Mouse (Mus musculus) left cerebral cortex, postnatal 25 days (tissue): ENCODE measurements around the gene Klhl8. TPM values are rescaled to one million over a fixed set of nuclear protein-coding genes. Genes with fewer than 3 reads are reported as not detected.
"Not testable (repeated sequence)": the region's sequence is repeated elsewhere in the genome, so short reads cannot be mapped to it uniquely, and the experiment has no call there.

Experiments
- DNase-seq, 2 experiments: peaks; one replicate each; pipeline ENCODE4 v3.0.0; 2022; ENCODE audit warnings: low spot score in 2 of 2, mixed read lengths in 1 of 2
- intact Hi-C: fragments of 180-260 bp; cut with DNase I; formaldehyde crosslinking; loops from one replicate; pipeline ENCODE4 v1.15.1; 2025
- total RNA-seq, 2 experiments: library from RNA; stranded (reverse); gene quantifications; 2 replicates each; pipeline ENCODE4 v1.2.3; 2021

Gene Klhl8
- total RNA-seq: 10 to 100 TPM; 37.8 to 39.3 TPM

DNA sequence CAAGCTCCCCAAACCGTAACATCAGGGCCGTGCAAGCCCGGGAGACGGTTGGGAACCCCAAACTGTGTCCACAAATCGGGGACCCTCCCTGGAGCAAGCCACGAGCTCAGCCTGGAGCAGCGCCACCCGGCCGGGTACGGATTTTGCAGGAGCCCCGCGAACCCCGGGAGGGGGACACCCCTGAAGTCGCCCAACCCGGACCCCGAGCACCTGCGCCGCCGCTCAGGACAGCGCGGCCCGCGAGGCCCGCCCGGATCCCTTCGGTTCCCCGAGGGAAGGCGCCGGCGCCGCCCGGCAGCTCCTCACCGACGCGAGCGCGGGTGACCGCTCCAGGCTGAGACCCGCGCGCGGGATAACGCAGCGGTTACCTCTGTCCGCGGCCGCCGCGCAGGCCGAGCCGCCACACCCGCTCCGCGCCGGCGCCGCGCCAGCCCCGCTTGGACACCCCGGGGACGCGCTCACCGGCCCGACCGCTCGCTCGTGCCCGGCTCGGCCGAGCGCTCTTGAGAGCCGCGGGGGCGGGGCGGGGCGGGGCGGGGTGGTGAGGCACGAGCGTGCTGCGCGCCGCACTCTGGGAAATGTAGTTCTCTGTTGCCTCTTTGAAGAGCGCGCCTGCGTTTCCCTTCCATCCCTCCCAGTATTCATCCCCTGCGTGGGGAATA is at the start of gene Klhl8:
Gene Klhl8 (minus strand): TSS at position 512 of the 662 bp plus-strand sequence.
- peak; percentile 85 to 89 for DNase-seq
- intact Hi-C loops: loop anchor here (5.0 kb wide), 2 partner anchors 54 to 136 kb away; partner anchors contain the start of gene Nudt9

DNA sequence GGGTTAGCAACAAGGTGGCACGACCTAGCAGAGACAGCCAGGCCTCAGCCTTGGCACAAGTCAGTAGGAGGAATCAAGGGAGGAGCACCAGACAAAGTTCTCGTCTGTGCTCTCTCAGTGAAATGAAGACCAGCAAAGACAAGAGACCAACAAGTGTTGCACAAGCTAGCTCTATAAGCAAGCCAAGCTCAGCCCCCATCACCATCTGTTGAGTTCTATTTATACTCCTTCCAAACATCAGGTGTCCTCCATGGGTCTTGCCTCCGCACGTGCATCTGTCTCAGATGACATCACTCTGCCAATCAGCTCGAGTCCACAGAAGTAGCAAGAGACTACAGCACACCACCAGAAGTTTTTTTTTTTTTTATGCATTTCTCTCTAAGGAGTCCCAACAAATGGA is 43.6 kb upstream of the Klhl8 start:
- intact Hi-C loops: no loop called here
- peak; percentile 35 to 70 for DNase-seq

DNA sequence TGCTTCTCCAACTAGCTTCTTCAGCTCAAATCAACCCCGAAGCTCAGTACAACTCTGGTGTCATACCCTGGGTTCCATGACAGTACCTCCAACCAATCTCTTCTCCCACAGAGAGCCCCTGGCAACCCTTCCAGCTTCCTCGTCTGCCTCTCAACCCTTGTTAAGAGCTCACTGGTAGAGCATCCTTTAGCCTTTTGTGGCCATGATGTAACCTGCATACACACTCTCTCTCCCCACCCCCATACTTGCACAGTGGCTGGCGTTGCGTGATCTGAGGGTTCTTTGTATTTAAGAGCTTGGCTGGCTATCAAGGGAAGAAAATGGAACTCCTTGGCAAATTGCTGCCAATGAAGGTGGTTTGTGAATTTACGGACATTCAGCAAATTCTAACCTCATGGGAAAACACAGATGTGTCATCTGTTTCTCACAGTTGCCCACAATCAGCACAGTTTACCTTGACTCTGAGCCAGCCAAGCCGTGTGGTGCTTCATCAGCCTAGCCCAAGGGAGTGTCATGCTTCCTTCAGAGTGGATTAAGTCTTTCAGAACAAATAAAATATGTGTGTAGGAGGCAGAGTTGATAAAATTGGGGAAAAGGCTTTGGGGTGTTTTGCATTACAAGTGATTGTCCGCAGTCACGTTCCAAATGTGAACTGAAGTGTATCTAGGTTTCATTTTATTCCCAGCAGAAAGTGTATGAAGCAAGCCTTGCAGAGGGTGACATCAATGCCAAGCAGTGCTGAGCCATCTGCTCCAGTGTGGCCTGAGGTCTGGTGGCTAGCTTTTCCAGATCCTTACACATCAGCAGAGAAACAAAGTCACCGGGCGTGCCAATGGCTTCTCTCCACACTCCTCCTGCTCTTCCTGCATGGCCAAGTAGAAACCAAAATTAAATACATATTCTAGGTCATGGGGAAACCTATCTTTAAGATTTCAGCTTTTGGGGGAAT is 42.4 kb upstream of the Klhl8 start:
- intact Hi-C loops: no loop called here
- DNase-seq: peak in 1 of 2 experiments; percentile 61

DNA sequence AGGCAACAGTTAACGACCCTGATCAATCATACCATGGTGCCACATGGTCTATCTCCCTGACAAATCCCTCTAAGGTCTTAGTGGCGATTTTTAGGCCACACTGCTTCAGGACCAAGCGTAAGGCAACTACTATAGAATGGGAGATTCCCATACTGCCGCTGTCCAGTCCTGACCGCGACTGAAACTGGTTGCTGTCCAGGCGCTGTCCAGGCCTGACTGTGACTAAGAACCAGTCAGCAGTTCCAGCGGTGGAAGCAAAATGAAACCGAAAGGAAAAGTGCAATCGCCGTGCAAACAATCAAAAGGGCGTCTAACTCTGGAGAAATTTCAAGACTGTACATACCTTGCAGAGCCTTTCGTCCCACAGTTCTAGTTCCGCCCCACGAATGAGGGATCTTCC is 39.1 kb upstream of the Klhl8 start:
- intact Hi-C loops: not testable (repeated sequence)

DNA sequence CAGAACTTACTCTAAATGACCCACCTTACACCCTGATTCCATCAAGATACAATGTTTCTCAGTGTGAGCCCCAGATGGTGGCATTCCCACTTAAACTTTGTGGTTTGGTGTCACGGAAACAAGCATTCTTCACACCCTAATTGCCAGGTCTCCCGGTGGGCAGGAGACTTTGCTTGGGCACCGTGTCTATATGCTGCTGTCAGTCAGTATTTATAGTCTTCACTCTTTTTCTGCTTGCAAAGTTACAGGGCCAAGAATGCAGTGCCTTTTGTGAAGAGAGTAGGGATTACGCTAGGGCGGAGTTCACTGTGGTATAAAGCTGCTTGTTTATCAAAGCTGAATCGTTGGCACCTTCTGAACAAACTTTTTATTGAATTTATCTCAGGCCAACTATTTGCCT is 32.1 kb upstream of the Klhl8 start:
- no peak for DNase-seq
- intact Hi-C loops: no loop called here

More for the DNA sequence above, 39.1 kb upstream of the Klhl8 start:
- DNase-seq: not testable (repeated sequence)

DNA sequence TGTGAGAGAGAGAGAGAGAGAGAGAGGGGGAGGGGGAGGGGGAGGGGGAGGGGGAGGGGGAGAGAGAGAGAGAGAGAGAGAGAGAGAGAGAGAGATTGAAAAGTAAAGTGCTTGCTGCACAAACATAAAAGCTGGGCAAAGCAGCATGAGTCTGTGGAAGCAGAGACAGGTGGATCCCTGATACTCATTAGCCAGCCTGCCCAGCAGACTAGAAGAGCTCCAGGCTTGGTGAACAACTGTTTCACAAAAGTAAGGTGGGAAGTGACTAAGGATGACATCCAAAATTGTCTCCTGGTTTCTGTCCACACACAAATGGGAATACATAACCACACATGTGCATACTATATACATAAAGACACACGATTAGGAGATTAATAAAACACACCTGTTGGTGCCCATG is 28.8 kb upstream of the Klhl8 start:
- no peak for DNase-seq
- intact Hi-C loops: no loop called here

DNA sequence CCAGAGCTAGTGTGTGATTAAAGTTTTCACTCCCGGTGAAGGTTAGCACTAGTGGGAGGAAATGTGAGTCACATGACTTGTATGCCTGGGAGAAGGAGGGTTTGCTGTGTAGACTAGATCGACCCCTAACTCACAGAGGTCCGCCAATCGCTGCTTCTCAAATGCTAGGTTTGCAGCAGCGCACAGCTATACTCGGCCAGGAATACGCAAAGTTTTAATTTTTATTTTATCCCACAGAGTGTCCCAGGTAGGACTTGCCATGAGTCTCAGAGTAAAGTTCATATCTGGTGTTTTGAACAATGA is 28.2 kb upstream of the Klhl8 start:
- intact Hi-C loops: no loop called here
- no peak for DNase-seq

DNA sequence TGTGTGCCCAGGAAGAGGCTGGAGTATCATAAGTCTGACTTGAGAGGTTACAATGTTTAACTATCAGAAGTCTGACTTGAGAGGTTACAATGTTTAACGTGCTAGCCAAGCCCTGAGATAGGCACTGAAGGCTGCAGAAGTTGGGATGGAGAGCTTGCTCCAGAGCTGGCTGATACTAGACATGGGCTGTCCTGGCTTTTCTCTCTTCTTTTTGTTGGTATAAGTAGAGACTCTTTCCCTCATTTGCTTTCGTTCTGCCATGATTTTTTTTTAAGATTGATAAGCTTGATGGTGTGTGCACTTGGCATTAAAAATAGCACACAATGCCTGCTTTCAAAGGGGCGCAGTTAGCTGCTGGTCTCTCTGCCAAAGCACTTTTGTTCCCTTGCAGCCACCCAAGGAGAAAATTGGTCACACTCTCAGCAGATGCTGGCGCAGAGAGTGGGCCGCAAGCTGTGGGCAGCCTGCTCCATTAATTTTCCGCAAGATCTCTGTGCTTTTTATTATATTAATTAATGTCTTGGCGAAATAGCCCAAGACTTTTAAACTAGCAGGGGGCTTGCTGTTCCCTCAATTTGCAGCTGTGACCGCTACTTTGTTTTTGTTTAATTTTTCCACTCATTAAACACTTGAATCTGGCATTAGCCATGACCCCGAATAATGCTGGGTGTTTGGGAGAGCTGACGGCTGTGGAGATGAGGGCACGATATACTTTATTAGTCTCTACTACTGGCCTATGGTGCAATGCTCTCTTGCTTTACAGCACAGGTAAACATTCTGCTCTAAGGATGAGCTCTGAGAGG is 27.7 kb upstream of the Klhl8 start:
- intact Hi-C loops: no loop called here
- DNase-seq: peak in 1 of 2 experiments; percentile 14

DNA sequence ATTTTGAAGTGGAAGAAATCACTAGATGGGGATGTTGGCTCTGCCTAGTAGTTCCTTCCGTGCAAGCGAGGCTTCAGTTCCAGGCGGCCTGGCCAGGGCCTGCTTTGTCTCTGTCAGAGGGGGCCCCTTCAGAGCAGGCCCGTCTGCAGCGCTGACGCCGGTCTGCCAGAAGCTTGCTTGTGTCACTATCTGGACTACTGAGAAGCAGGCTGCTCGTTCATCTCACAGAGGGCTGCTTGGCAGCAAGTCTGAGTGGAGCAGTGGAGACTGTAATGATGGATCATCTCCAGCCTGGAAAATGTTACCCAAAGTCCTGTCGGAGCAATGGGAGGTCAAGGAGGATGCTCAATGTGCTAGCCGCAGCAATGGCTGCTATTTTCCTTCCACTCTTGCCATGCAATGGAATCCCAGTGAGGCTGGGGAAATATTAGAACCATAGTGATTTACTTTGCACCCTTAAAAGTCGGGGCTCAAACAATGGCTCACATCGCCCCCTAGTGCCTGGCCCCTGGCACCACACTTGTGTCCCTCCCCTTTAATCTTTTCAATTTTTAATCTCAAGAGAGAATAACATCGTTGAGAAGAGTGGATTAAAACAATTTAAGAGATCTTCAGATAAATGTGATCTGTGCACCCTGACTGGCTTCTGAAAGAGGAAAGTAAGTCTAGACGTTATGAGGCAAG is 26.0 kb upstream of the Klhl8 start:
- DNase-seq: no peak
- intact Hi-C loops: no loop called here

DNA sequence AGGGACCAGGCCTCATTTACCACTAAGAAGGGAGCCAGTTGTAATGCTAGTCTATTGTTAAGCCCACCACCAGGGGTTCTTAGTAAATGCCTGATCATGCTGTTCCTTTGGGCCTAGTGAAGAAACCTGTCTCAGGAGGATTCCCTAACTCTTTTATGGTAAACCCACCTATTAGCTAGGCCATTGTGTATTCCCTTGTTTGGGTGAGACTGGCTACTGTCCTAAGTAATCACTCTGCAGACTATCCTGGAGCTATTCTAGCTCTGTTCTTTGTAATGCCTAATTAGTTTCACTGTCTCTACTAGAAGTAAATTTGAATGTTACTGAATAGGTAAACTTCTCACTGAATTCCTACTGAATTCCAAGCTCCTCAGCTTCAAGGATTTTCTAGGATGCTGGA is 20.9 kb upstream of the Klhl8 start:
- DNase-seq, intact Hi-C loops: not testable (repeated sequence)

DNA sequence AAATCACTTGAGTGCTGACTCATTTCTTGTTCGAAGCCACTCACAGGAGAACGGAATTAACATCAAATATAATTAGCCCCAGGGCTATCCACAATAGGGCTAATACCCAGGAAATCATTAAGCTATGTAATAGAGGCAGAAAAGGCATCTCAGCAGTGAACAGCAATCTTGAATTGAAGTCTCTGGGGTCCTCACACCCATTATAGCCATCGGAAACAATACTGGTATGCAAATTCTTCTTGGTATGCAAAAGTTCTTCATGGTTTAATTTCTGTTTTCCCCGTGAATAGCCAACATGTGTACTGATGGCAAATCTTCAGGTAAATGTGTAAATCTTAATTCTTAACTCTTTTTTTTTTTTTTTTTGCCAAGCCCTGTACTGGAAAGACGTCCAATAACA is 19.5 kb upstream of the Klhl8 start:
- DNase-seq: no peak
- intact Hi-C loops: no loop called here

DNA sequence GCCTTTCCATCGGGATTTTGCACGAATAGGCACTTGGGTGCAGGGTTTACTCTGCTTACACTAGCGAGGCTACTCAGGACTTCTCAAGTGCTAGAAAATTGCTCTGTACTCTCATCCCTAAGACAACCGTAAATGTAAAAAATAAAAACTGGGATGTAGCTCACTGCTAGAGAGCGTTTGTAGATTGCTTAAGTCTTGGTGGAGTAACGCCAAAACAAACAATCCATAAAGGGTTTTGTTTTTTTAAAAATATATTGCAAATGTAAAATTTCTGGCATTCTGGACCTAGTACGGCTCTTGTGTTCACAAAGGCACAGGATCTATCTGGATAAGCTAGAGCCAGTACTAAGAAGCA is 17.1 kb upstream of the Klhl8 start:
- intact Hi-C loops: loop anchor here (10.0 kb wide), 1 partner anchor 243 kb away; no protein-coding TSS in a partner anchor
- DNase-seq: no peak

DNA sequence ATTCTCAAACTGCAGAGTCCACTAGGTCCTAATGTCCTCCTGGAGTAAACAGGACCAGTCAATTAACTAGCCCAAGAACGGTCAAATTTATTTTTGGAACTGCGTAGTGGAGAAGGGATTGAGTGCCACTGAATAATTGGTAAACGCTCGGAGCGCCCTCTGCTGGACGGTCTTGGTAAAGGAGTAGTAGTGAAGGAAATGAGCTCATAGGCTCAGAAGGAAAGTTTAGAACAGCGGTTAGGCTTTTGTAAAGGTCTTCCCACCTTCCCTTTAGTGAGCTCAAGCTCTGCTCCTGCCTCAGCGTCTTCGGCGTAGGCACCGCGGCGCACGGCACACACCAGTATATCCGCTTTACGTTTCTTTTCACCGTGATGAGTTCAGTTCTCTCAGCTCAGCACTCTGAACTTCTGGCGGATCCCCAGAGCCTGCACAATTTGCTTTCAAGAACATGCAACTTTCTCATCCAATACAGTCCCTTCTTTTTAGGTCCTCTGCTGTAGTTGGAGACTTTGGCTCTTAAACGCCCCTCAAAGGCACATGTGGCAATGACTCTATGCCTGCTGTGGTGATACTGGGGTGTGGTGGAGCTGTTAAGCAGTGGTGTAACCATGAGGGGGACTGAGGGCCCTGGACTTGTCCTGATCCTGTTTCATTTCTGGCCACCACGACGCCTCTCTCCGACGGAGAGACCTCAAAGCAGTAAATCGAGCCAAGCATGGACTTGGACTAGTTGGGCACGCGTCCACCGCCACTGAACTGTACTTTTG is 16.6 kb upstream of the Klhl8 start:
- peak; percentile 90 for DNase-seq
- intact Hi-C loops: loop anchor here (1.0 to 10.0 kb wide), 2 partner anchors 71 to 243 kb away; no protein-coding TSS in a partner anchor

DNA sequence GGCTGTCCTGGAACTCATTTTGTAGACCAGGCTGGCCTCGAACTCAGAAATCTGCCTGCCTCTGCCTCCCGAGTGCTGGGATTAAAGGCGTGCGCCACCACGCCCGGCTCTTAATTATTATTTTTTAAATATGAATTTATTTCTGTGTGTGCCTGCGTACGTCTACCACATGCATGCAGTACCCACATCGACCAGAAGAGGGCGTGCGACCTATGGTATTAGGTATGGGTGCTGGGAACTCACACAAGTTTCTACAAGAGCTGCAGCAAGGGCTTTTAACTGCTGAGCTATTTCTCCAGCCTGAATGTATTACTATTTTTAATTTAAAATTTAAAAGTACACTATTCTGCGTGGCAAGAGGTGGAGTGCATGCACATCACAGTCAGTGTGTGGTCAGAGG is 15.3 kb upstream of the Klhl8 start:
- no peak for DNase-seq
- intact Hi-C loops: loop anchor here (10.0 kb wide), 1 partner anchor 242 kb away; no protein-coding TSS in a partner anchor

DNA sequence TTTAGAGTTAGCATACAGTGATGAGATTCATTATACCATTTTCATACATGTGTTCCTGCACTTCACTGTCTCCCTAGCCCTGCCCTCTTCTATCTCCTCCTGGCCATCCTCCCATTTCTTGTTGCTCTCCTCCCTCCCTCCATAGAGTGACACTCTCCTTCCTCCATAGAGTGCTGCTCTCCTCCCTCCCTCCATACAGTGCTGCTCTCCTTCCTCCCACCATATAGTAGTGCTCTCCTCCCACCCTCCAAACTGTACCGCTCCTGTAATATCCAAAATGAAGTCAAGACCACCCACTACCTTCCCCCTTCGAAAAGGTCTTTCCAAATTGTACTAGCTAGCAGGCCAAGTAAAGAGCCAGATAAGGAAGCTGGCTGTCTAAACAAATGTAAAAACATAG is 12.7 kb upstream of the Klhl8 start:
- intact Hi-C loops: loop anchor here (10.0 kb wide), 1 partner anchor 239 kb away; no protein-coding TSS in a partner anchor
- no peak for DNase-seq

DNA sequence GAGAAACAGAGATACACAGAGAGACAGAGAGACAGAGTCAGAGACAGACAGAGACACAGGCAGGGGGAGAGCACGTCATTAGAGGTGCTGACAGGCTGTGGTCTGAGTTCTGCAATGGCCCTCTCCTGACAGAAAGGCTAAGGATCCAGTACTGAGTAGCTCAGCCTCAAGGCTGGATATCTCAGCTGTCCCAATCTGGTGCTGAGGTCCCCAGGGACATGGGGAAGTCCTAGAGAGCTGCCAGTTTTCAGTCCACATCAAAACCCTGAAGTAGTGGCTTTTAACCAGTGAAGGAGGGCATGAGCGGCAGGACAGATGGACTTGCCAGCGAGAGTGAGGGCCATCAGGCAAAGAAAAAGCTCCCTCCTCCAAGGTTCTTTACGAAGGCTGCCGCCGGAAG is 12.0 kb upstream of the Klhl8 start:
- intact Hi-C loops: loop anchor here (10.0 kb wide), 1 partner anchor 238 kb away; no protein-coding TSS in a partner anchor

DNA sequence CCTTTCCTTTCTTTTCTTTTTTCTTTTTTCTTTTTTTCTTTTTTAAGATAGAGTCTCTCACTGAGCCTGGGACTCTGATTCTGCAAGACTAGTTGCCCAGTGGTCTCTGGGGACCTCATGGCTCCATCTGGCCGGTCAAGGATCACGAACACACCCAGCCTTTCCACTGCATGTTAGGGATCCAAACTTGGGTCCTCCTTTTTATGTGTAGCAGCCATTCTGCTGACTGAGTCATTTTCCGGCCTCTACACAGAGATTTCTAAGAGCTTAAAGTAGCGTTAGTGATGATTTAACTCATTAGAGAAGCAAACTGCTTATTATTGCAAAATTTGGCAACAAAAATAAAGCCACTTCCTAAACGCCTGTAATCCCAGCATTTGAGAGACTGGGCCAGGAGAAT is 11.4 kb upstream of the Klhl8 start:
- no peak for DNase-seq
- intact Hi-C loops: loop anchor here (10.0 kb wide), 1 partner anchor 238 kb away; no protein-coding TSS in a partner anchor

More for the DNA sequence above, 12.0 kb upstream of the Klhl8 start:
- no peak for DNase-seq

DNA sequence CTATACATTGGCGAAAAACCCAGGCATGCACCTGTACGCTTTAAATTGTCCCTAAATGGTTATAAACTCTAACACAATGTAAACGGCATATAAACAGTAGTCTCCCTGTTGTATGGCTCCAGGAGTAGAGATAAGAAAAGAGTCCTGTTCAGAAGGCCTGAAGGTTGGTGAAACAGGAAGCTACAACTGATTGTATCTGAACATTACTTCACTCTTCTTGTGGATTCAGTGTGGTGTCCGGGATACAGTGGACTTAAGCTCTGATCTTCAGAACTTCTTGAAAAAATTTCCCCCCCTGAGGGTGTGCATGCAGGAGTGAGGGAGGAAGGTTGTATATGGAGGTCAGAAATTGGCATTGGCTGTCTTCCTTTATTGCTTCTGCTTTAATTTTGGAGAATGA is 8.4 kb upstream of the Klhl8 start:
- intact Hi-C loops: no loop called here
- no peak for DNase-seq

DNA sequence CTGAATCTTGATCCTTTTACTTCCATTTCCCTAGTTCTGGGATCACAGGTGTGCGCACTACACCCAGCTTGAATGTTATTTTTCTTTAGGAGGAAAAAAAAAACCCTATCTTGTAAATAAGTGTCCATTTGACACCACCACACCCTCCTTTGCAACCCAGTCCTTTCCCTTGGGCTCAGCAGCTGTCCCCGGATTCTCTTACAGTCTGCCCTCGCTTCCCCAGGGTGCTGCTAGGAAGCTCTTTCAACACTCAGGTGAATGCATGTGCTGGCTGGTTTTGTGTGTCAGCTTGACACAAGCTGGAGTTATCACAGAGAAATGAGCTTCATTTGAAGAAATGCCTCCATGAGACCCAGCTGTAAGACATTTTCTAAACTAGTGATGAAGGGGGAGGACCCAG is 7.2 kb upstream of the Klhl8 start:
- intact Hi-C loops: no loop called here

More for the DNA sequence above, 7.2 kb upstream of the Klhl8 start:
- no peak for DNase-seq
